Mouse (Mus musculus) erythroid progenitor cell, adult 5-6 weeks (primary cell): ENCODE measurements around the gene Dpp8. TPM values are rescaled to one million over a fixed set of nuclear protein-coding genes. Genes with fewer than 3 reads are reported as not detected.
"Not testable (repeated sequence)": the region's sequence is repeated elsewhere in the genome, so short reads cannot be mapped to it uniquely, and the experiment has no call there.

Experiments
- ATAC-seq: replicated peaks from 2 replicates; pipeline ENCODE4 v1.8.0; 2016; ENCODE audit warnings: moderate number of reproducible peaks, mild to moderate bottlenecking, moderate TSS enrichment, inconsistent platforms; ENCODE audit not compliant: poor library complexity, low FRiP score, severe bottlenecking
- total RNA-seq, 2 experiments: library from RNA; stranded (forward) in 1 of 2; stranded (reverse) in 1 of 2; fragments of 150-400 nt in 1 of 2; fragments of 186-747, 209-891 nt in 1 of 2; gene quantifications; 2 replicates each; pipeline versions ENCODE4 v1.2.3 to v1.2.4; 2015 to 2017; ENCODE audit warnings: low replicate concordance in 2 of 2

The Dpp8 gene
- total RNA-seq, 2 experiments from 2014 or later = 82.6 to 110 TPM

- peak; percentile 87 for ATAC-seq
Observed at GRCm38 (mm10) chr9:65020991-65021886, 11.0 kb upstream of the Dpp8 start, which contains the start of gene Hacd3. Hacd3 (minus strand) TSS chr9:65021693.

DNA sequence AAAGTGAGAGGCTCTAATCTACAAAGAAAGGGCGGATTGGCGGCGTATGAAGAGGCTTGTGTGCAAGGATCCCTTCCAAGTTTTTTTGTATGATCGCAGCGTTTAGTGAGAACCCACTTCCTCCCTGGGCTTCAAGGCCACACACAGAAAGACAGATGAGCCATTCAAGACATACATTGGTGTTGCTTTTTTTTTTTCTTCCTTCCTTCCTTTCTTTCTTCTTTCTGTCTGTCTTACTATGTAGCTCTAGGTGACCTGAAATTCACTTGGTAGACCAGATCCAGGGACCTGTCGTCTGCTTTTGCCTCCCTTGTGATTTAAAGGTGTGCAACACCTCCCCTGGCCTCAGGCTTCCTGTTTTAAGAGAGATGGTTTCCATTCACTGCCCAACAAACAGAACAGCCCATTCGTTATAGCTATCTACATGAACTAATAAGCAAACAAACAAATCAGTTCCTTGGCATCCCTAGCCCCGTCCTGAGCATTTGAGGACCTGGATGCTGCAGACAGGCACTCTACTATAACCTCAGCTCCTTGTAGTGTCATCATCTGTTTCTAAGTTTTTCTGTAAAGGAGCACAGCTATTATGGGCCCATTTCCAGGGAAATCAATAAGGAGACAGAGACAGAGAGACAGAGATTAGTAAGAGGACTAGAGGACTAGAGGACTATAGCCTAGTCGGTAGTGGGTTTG is 10.2 kb upstream of the Dpp8 start:
- peak; percentile 35 for ATAC-seq

DNA sequence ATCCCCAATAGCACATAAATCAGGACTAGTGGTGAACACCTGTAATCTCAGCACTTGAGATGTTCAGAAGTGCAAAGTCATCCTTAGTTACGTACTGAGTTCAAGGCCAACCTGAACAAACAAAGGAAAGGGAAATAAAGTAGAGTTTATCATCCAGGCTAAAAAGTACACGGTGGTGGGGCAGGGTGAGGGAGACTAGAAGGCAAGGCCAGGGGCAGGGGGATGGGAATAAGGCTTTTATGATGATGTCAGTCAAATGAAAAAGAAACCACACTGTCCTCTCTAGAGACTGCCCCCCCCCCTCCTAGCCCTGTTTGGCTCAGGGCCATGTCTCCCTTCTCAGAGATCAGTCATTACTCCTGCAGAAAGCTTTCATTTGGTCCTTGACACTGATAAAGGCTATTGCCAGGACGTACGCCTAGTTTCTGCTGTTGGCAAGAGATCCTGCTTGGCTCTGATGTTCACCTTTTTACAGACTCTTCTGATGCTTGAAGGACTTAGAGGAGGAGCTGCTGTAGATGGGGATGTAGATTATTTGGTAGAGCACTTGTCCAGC is 9.6 kb upstream of the Dpp8 start:
- ATAC-seq = no peak

- ATAC-seq = no peak
Observed at GRCm38 (mm10) chr9:65023447-65023846, 8.8 kb upstream of the Dpp8 start.

GRCm38 (mm10) chr9:65027241-65027640 is 5.0 kb upstream of the Dpp8 start:
- no peak for ATAC-seq

GRCm38 (mm10) chr9:65028313-65028712 is 3.9 kb upstream of the Dpp8 start:
- no peak for ATAC-seq

GRCm38 (mm10) chr9:65031355-65031754 is 859 bp upstream of the Dpp8 start:
- ATAC-seq = not testable (repeated sequence)

GRCm38 (mm10) chr9:65031894-65032268 is 333 bp upstream of the Dpp8 start:
- peak; percentile 57 for ATAC-seq

DNA sequence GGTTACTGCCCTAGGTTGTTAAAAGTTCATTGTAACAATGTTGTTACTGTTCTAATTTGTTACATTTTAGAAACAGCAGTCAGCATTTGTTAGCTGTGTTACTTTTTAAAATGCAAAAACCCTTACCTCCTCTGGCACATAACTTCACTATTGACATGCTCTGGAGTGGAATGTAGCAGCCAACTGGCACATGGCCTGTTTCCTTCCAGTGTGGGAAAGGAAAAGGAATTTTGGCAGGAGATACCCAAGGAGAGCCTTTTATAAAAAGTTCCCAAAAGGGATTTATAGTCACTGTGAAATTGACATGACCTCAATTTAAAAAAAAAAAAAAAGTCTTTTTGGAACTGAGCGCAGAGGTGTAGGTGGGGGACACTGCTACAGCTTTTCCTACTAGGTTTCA is 4.2 kb downstream of the Dpp8 start:
- ATAC-seq = no peak

DNA sequence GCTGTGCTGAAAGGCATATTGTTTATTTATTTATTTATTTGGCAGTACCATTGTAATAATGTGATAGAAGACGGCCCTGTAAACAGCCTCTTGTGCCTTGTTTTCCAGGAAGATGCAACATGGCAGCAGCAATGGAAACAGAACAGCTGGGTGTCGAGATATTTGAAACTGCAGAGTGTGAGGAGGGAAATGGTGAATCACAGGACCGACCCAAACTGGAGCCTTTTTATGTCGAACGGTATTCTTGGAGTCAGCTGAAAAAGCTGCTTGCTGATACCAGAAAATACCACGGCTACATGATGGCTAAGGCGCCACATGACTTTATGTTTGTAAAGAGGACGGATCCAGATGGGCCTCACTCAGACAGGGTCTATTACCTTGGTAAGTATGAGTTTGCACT is 4.6 kb downstream of the Dpp8 start:
- ATAC-seq = no peak

- ATAC-seq = 0 out of 2 replicates have a peak, but pooled peaks have one; percentile 46
Observed at GRCm38 (mm10) chr9:65041430-65041829, 9.2 kb downstream of the Dpp8 start.

DNA sequence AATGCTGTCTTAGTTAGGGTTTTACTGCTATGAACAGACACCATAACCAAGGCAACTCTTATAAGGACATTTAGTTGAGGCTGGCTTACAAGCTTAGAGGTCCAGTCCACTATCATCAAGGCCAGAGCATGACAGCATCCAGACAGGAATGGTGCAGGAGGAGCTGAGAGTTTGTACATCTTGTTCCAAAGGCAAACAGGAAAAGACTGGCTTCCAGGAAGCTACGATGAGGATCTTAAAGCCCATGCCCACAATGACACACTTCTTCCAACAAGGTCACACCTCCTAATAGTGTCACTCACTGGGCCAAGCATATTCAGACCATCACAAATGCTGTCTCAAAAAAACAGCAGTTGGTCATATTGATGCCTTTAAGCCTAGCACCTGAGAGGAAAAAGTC is 14.8 kb downstream of the Dpp8 start:
- ATAC-seq = no peak

DNA sequence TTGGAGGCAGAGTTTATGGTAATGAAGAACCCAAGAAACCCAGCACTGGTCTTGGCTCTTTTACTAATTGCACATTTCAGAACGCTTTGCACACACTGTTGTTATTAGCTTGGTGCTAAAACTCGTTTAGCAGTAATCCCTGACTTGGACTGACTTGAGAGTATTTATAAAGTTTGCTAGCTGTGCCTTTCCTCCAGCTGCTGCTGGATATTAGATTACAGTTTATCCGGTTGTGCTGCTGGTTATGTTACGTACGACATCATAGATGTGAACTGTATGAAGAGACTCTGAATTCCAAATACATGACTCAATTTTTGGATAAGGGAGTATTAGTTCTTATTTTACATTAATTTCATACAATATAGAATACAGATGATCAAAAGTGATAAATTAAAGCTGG is 17.2 kb downstream of the Dpp8 start:
- no peak for ATAC-seq

DNA sequence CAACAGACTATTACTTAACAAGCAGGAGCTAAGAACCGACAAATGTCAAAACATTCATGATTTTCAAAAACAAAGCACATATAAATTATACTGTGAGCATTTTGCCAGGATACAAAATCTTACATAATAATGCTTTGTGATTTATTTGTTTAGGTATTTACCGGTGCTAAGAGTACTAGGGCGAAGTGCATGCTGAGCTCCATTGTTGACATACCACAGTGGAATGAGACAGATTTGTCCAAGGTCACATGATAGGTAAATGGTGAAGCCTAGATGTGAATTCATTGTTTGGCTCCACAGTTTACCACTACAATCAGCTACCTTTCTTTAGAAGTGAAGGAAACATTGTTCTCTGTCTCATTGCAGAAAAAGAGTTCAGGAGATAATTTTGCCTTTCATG is 18.8 kb downstream of the Dpp8 start:
- no peak for ATAC-seq

DNA sequence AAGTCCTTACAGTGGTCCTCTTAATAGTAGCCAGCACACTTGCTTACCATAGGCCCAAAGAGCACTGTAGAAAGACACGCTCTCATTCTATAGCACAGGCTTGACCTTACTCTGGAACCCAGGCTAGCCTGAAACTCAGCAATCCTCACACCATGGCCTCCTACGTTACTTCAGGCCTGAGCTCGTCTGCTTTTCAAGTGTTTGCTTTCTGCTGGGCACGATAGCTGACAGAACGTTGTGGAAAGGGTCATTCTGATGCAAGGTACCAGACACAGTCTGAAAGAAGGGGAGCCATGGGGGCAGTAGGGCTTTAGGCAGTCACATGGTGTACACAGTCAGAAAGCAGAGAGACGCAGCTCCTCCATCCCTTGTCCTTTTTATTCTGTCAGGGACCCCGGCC is 32.0 kb downstream of the Dpp8 start:
- no peak for ATAC-seq

DNA sequence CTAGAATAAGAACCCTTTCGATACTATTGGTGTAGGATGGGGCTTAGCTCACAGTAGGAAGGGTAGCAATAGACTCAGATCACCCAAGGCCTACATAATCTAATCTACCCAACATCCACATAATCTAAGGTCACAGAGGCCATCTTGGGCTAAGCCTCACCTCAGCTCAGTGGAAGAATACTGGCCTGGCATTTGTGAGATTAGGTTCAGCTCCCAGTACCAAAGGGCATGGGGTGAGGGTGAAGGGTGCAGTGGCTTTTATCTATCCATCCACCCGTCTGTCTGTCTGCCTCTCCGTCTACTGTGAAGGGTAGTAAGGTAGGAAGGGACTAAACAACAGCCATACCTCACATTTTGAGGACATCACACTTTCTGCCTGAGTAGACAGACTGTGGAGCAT is 38.4 kb downstream of the Dpp8 start:
- peak; percentile 94 for ATAC-seq

GRCm38 (mm10) chr9:65073555-65073954 is 41.3 kb downstream of the Dpp8 start:
- no peak for ATAC-seq

DNA sequence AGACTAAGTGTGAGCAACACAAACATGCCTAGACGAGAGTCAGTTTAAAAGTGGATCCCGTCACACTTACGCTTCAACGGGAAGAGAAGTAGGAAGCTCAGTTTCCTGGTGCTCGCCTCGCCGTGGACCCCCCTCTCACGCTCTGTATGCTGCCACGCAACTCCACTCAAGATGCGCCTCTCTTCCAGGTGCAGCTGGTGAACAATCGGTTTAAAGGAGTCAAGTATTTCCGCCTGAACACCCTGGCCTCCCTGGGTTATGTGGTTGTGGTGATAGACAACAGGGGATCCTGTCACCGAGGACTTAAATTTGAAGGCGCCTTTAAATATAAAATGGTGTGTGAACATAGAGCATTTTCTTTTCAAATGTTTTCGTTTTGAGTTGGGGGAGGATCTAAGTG is 42.0 kb downstream of the Dpp8 start:
- no peak for ATAC-seq

GRCm38 (mm10) chr9:65074855-65075493 is 42.8 kb downstream of the Dpp8 start:
- ATAC-seq = no peak

GRCm38 (mm10) chr9:65077536-65077935 is 45.3 kb downstream of the Dpp8 start:
- no peak for ATAC-seq
